Mouse (Mus musculus): Measurements from ENCODE around the gene Pdxk. TPM values are rescaled to one million over a fixed set of nuclear protein-coding genes. Genes with fewer than 3 reads are reported as not detected.

Gene Pdxk
- polyA plus RNA-seq, 1 experiment from 2014 or later: 11.1 TPM

GRCm38 (mm10) chr10:78456696-78457095 lies 8.1 kb downstream of the Pdxk start:
- DNase-seq (ENCODE audit: low spot score): no peak
- Histone ChIP-seq H3K4me1 (peaks cover 46% of the 10 kb centered on the region), H3K4me3 (no peak overlapping the region), H3K27me3 (ENCODE audit: low read depth, poor library complexity, severe bottlenecking) (no peaks in the 10 kb centered on the region), H3K9me3 (replicated peaks) (no peaks in the 10 kb centered on the region), H3K27ac (replicated peaks) (no peak overlapping the region), H3K36me3 (no peaks in the 10 kb centered on the region)
- 96% methylated on average over 13 of the region's 13 CpGs for WGBS

- WGBS: 33% methylated on average over 4 of the region's 4 CpGs
- H3K27ac ChIP-seq (replicated peaks): peak overlapping the region; percentile 69
Measured at GRCm38 (mm10) chr10:78452641-78453040, 12.1 kb downstream of the Pdxk start.

GRCm38 (mm10) chr10:78450761-78451160 lies 14.0 kb downstream of the Pdxk start:
- Histone ChIP-seq H3K4me1 (peaks cover 30% of the 10 kb centered on the region), H3K27me3 (ENCODE audit: low read depth, poor library complexity, severe bottlenecking) (no peaks in the 10 kb centered on the region), H3K27ac (replicated peaks) (no peak overlapping the region), H3K4me3 (no peak overlapping the region), H3K9me3 (replicated peaks) (no peaks in the 10 kb centered on the region), H3K36me3 (peaks cover 36% of the 10 kb centered on the region)
- WGBS: 90% methylated on average over 5 of the region's 5 CpGs
- DNase-seq (ENCODE audit: low spot score): no peak

More at GRCm38 (mm10) chr10:78452641-78453040, 12.1 kb downstream of the Pdxk start:
- no peaks in the 10 kb centered on the region for H3K27me3 ChIP-seq (ENCODE audit: low read depth, poor library complexity, severe bottlenecking)
- DNase-seq (ENCODE audit: low spot score): peak; percentile 42
- peaks cover 24% of the 10 kb centered on the region for H3K36me3 ChIP-seq
- no peak overlapping the region for H3K4me3 ChIP-seq
- peaks cover 34% of the 10 kb centered on the region for H3K4me1 ChIP-seq
- H3K9me3 ChIP-seq (replicated peaks): no peaks in the 10 kb centered on the region

- H3K4me3 ChIP-seq: no peak overlapping the region
- WGBS: 83% methylated on average over 3 of the region's 3 CpGs
- no peaks in the 10 kb centered on the region for H3K9me3 ChIP-seq (replicated peaks)
- peaks cover 9% of the 10 kb centered on the region for H3K4me1 ChIP-seq
- no peak for DNase-seq (ENCODE audit: low spot score)
- H3K27ac ChIP-seq (replicated peaks): no peak overlapping the region
- H3K36me3 ChIP-seq: peaks cover 53% of the 10 kb centered on the region
- H3K27me3 ChIP-seq (ENCODE audit: low read depth, poor library complexity, severe bottlenecking): no peaks in the 10 kb centered on the region
Measured at GRCm38 (mm10) chr10:78447396-78447795, 17.4 kb downstream of the Pdxk start.

- Histone ChIP-seq H3K27me3 (ENCODE audit: low read depth, poor library complexity, severe bottlenecking) (no peaks in the 10 kb centered on the region), H3K9me3 (replicated peaks) (no peaks in the 10 kb centered on the region), H3K27ac (replicated peaks) (no peak overlapping the region), H3K4me3 (no peak overlapping the region), H3K36me3 (peaks cover 55% of the 10 kb centered on the region), H3K4me1 (no peaks in the 10 kb centered on the region)
- DNase-seq (ENCODE audit: low spot score): no peak
- 92% methylated on average over 3 of the region's 3 CpGs for WGBS
Measured at GRCm38 (mm10) chr10:78446195-78446594, 18.6 kb downstream of the Pdxk start.

GRCm38 (mm10) chr10:78442292-78442691 lies 22.5 kb downstream of the Pdxk start:
- Histone ChIP-seq H3K4me1 (no peaks in the 10 kb centered on the region), H3K36me3 (peaks cover 31% of the 10 kb centered on the region), H3K4me3 (no peak overlapping the region), H3K27ac (replicated peaks) (no peak overlapping the region), H3K9me3 (replicated peaks) (no peaks in the 10 kb centered on the region), H3K27me3 (ENCODE audit: low read depth, poor library complexity, severe bottlenecking) (no peaks in the 10 kb centered on the region)
- DNase-seq (ENCODE audit: low spot score): no peak
- 94% methylated on average over 3 of the region's 3 CpGs for WGBS

GRCm38 (mm10) chr10:78441606-78442005 lies 23.2 kb downstream of the Pdxk start:
- H3K36me3 ChIP-seq: peaks cover 25% of the 10 kb centered on the region
- H3K4me1 ChIP-seq: no peaks in the 10 kb centered on the region
- no peak overlapping the region for H3K4me3 ChIP-seq
- no peak for DNase-seq (ENCODE audit: low spot score)
- no peak overlapping the region for H3K27ac ChIP-seq (replicated peaks)
- H3K9me3 ChIP-seq (replicated peaks): no peaks in the 10 kb centered on the region
- no peaks in the 10 kb centered on the region for H3K27me3 ChIP-seq (ENCODE audit: low read depth, poor library complexity, severe bottlenecking)
- 86% methylated on average over 5 of the region's 5 CpGs for WGBS

- 69% methylated on average over 9 of the region's 9 CpGs for WGBS
- no peaks in the 10 kb centered on the region for H3K27me3 ChIP-seq (ENCODE audit: low read depth, poor library complexity, severe bottlenecking)
- H3K9me3 ChIP-seq (replicated peaks): no peaks in the 10 kb centered on the region
- no peaks in the 10 kb centered on the region for H3K4me1 ChIP-seq
- peaks cover 19% of the 10 kb centered on the region for H3K36me3 ChIP-seq
- no peak overlapping the region for H3K27ac ChIP-seq (replicated peaks)
- no peak overlapping the region for H3K4me3 ChIP-seq
- DNase-seq (ENCODE audit: low spot score): peak; percentile 22
Measured at GRCm38 (mm10) chr10:78440812-78441211, 24.0 kb downstream of the Pdxk start.

GRCm38 (mm10) chr10:78439990-78440389 lies 24.8 kb downstream of the Pdxk start:
- H3K9me3 ChIP-seq (replicated peaks): no peaks in the 10 kb centered on the region
- peaks cover 19% of the 10 kb centered on the region for H3K36me3 ChIP-seq
- WGBS: 91% methylated on average over 7 of the region's 7 CpGs
- no peak overlapping the region for H3K4me3 ChIP-seq
- no peak for DNase-seq (ENCODE audit: low spot score)
- no peaks in the 10 kb centered on the region for H3K27me3 ChIP-seq (ENCODE audit: low read depth, poor library complexity, severe bottlenecking)
- no peaks in the 10 kb centered on the region for H3K4me1 ChIP-seq
- H3K27ac ChIP-seq (replicated peaks): no peak overlapping the region

GRCm38 (mm10) chr10:78439550-78439949 lies 25.2 kb downstream of the Pdxk start:
- no peak overlapping the region for H3K27ac ChIP-seq (replicated peaks)
- H3K27me3 ChIP-seq (ENCODE audit: low read depth, poor library complexity, severe bottlenecking): no peaks in the 10 kb centered on the region
- no peaks in the 10 kb centered on the region for H3K9me3 ChIP-seq (replicated peaks)
- no peaks in the 10 kb centered on the region for H3K4me1 ChIP-seq
- WGBS: 61% methylated on average over 5 of the region's 5 CpGs
- peak; percentile 41 for DNase-seq (ENCODE audit: low spot score)
- H3K4me3 ChIP-seq: no peak overlapping the region
- H3K36me3 ChIP-seq: peaks cover 17% of the 10 kb centered on the region

GRCm38 (mm10) chr10:78438094-78438493 lies 26.7 kb downstream of the Pdxk start:
- 16% methylated on average over 5 of the region's 5 CpGs for WGBS
- DNase-seq (ENCODE audit: low spot score): peak; percentile 75
- Histone ChIP-seq H3K36me3 (peaks cover 9% of the 10 kb centered on the region), H3K4me1 (no peaks in the 10 kb centered on the region), H3K27me3 (ENCODE audit: low read depth, poor library complexity, severe bottlenecking) (no peaks in the 10 kb centered on the region), H3K9me3 (replicated peaks) (no peaks in the 10 kb centered on the region), H3K27ac (replicated peaks) (no peak overlapping the region), H3K4me3 (no peak overlapping the region)

- Histone ChIP-seq H3K4me3 (no peak overlapping the region), H3K9me3 (replicated peaks) (no peaks in the 10 kb centered on the region), H3K4me1 (no peaks in the 10 kb centered on the region), H3K27me3 (ENCODE audit: low read depth, poor library complexity, severe bottlenecking) (no peaks in the 10 kb centered on the region), H3K36me3 (peaks cover 14% of the 10 kb centered on the region), H3K27ac (replicated peaks) (no peak overlapping the region)
- 81% methylated on average over 3 of the region's 3 CpGs for WGBS
- no peak for DNase-seq (ENCODE audit: low spot score)
Measured at GRCm38 (mm10) chr10:78432853-78433252, 31.9 kb downstream of the Pdxk start.

GRCm38 (mm10) chr10:78429776-78430175 lies 35.0 kb downstream of the Pdxk start:
- Histone ChIP-seq H3K4me3 (no peak overlapping the region), H3K36me3 (peaks cover 24% of the 10 kb centered on the region), H3K9me3 (replicated peaks) (no peaks in the 10 kb centered on the region), H3K27me3 (ENCODE audit: low read depth, poor library complexity, severe bottlenecking) (no peaks in the 10 kb centered on the region), H3K4me1 (peaks cover 20% of the 10 kb centered on the region), H3K27ac (replicated peaks) (no peak overlapping the region)
- WGBS: 90% methylated on average over 2 of the region's 2 CpGs
- DNase-seq (ENCODE audit: low spot score): no peak

- peaks cover 20% of the 10 kb centered on the region for H3K4me1 ChIP-seq
- 90% methylated on average over 5 of the region's 5 CpGs for WGBS
- DNase-seq (ENCODE audit: low spot score): no peak
- no peak overlapping the region for H3K27ac ChIP-seq (replicated peaks)
- H3K4me3 ChIP-seq: no peak overlapping the region
- peaks cover 24% of the 10 kb centered on the region for H3K36me3 ChIP-seq
- no peaks in the 10 kb centered on the region for H3K9me3 ChIP-seq (replicated peaks)
- H3K27me3 ChIP-seq (ENCODE audit: low read depth, poor library complexity, severe bottlenecking): no peaks in the 10 kb centered on the region
Measured at GRCm38 (mm10) chr10:78429180-78429579, 35.6 kb downstream of the Pdxk start.
